Mouse (Mus musculus) gastrocnemius, postnatal 36 days (tissue): ENCODE results near the gene Ncdn. TPM values are rescaled to one million over a fixed set of nuclear protein-coding genes. Genes with fewer than 3 reads are reported as not detected.

Experiments used
- DNase-seq, 2 experiments: peaks; one replicate each; pipeline ENCODE4 v3.0.0; 2022
- intact Hi-C: fragments of 180-260 bp; cut with DNase I; formaldehyde crosslinking; loops from one replicate; pipeline ENCODE4 v1.15.1; 2025
- total RNA-seq, 2 experiments: library from RNA; stranded (reverse); gene quantifications; 2 replicates each; pipeline ENCODE4 v1.2.3; 2021

Ncdn gene
- total RNA-seq, 2 experiments from 2014 or later = 7.6 to 9.9 TPM

- intact Hi-C loops = no loop called here
- DNase-seq = no peak
Measured at GRCm38 (mm10) chr4:126734001-126734603, 19.1 kb downstream of the Ncdn start.

GRCm38 (mm10) chr4:126732531-126733380 lies 20.5 kb downstream of the Ncdn start:
- no peak for DNase-seq
- intact Hi-C loops = no loop called here

- DNase-seq = no peak
- intact Hi-C loops = no loop called here
Measured at GRCm38 (mm10) chr4:126732111-126732510, 21.1 kb downstream of the Ncdn start.

- intact Hi-C loops = no loop called here
- no peak for DNase-seq
Measured at GRCm38 (mm10) chr4:126707439-126707826, 45.8 kb downstream of the Ncdn start.

GRCm38 (mm10) chr4:126706630-126707438 lies 46.4 kb downstream of the Ncdn start:
- intact Hi-C loops = no loop called here
- no peak for DNase-seq

GRCm38 (mm10) chr4:126696908-126697307 lies 56.3 kb downstream of the Ncdn start:
- intact Hi-C loops = no loop called here
- no peak for DNase-seq

Other genes with a start within 250 kb of the Ncdn start
- gene Ago4, start 220.0 kb downstream of the Ncdn start, total RNA-seq = 1 to 10 TPM; 3.9 to 5.0 TPM
- gene Clspn, start 196.5 kb downstream of the Ncdn start, total RNA-seq = under 1 TPM; 0.54 to 0.62 TPM
- 10 to 100 TPM; 18.8 to 20.1 TPM for gene 5730409E04Rik, start 143.6 kb downstream of the Ncdn start, total RNA-seq
- gene Psmb2, start 75.8 kb downstream of the Ncdn start, total RNA-seq = 10 to 100 TPM; 77.9 to 88.6 TPM
- gene Tfap2e, start 17.2 kb downstream of the Ncdn start, total RNA-seq = not detected
- gene AU040320, start 106 bp upstream of the Ncdn start, total RNA-seq = 10 to 100 TPM; 23.5 TPM
- 10 to 100 TPM; 13.8 to 15.9 TPM for gene Zmym4, start 214.7 kb upstream of the Ncdn start, total RNA-seq